Mouse (Mus musculus): ENCODE data around the gene Tmcc3.

- TF ChIP-seq CTCF (conservative IDR thresholded peaks at IDR 0.05; ENCODE audit: low read length) (no peak), POU5F1 (IDR thresholded peaks at IDR 0.05; ENCODE audit: borderline replicate concordance, low read length) (no peak)
Observed at GRCm38 (mm10) chr10:94413770-94414651, 102.3 kb downstream of the Tmcc3 start.
